Mouse (Mus musculus): ENCODE measurements around the gene Bsg. TPM values are rescaled to one million over a fixed set of nuclear protein-coding genes. Genes with fewer than 3 reads are reported as not detected.
"Not testable (repeated sequence)": the region's sequence is repeated elsewhere in the genome, so short reads cannot be mapped to it uniquely, and the experiment has no call there.

Bsg gene
- polyA plus RNA-seq, 1 experiment from 2014 or later, result 686 TPM

DNA sequence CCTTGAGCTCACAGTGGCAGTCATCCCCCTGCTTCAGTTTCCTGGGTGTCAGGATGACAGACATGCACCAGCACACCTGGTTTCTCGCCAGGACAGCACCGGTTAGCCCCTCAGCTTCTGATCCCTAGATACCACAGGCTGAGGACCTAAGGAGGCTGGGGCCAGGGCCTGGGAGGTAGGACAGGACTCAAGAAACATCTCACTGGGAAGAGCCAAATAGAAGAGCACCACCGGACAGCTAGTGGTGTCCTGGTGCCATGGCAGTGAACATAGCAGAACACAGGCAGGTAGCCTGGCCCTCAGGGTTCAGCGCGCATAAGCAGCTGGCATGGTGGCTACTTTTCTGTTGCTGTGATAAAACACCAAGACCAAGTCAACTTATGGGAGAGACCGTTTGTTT, 5.8 kb upstream of the Bsg start:
- H3K4me1 ChIP-seq (replicated peaks), result peaks cover 27% of the 10 kb centered on the region
- no peaks in the 10 kb centered on the region for H3K27me3 ChIP-seq (ENCODE audit: insufficient read depth, poor library complexity, severe bottlenecking)
- H3K4me3 ChIP-seq, result no peak overlapping the region
- no peak for DNase-seq (ENCODE audit: low spot score)
- 96% methylated on average over 6 of the region's 6 CpGs for WGBS
- no peaks in the 10 kb centered on the region for H3K36me3 ChIP-seq
- H3K27ac ChIP-seq, result no peak overlapping the region
- H3K9me3 ChIP-seq, result no peaks in the 10 kb centered on the region

DNA sequence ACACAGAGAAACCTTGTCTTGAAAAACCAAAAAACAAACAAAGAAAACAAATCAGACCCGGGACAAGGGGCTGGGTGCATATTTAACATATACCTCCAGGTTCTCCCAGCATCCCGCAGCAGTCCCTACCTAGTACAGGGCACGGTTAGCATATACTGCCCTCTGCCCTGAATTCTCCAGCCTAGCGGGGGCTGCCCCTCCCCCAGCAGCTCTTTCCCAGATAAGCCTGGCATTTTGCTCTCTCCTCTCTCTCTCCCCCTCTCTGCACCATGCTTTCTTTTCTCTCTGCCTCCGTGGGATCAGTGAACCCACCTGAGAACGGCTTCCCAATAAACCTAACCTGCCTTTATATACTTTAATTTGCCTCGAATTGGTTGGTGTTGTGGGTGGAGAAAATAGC, 3.6 kb upstream of the Bsg start:
- H3K4me1 ChIP-seq (replicated peaks), result peaks cover 36% of the 10 kb centered on the region
- peak overlapping the region; percentile 66 for H3K27ac ChIP-seq

DNA sequence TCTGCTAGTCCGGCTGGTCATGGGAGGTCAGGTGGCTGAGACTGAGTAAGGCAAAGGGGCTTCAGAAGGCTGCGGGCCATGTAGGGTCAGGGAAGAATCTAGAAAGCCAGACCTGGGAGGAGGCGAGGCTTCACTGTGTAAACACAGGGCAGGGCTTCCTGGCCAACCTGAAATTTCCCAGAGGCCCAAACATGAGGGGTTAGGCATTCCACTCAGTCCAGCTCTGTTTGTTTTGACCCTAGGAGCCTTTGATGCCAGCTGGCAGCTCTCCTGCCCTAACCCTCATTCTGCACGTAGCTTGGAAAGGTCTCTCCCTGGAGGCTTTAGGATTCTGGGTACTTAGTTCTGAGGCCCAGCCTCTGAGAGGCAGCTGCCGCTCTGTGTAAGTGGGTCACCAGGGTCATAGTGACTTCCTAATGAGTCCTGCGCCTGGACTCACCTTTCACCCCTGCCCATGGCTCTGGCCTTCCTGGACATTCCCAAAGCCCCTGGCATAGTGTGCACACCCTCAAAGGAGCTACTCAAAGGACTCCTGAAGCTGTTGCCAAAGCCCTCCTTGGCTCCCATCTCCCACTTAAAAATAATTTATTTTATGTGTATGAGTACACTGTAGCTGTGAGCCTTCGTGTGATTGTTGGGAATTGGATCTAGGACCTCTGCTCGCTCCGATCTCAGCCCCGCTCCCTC, 2.7 kb upstream of the Bsg start:
- Histone ChIP-seq H3K9me3 (no peaks in the 10 kb centered on the region), H3K4me1 (replicated peaks) (peaks cover 39% of the 10 kb centered on the region), H3K4me3 (no peak overlapping the region), H3K36me3 (peaks cover 9% of the 10 kb centered on the region), H3K27ac (peak overlapping the region; percentile 66), H3K27me3 (ENCODE audit: insufficient read depth, poor library complexity, severe bottlenecking) (no peaks in the 10 kb centered on the region)
- peak; percentile 47 for DNase-seq (ENCODE audit: low spot score)
- 55% methylated on average over 10 of the region's 10 CpGs for WGBS

More for the DNA sequence above, 3.6 kb upstream of the Bsg start:
- Histone ChIP-seq H3K27me3 (ENCODE audit: insufficient read depth, poor library complexity, severe bottlenecking) (no peaks in the 10 kb centered on the region), H3K9me3 (no peaks in the 10 kb centered on the region), H3K4me3 (no peak overlapping the region), H3K36me3 (no peaks in the 10 kb centered on the region)
- no peak for DNase-seq (ENCODE audit: low spot score)
- WGBS, result 48% methylated on average over 7 of the region's 7 CpGs

DNA sequence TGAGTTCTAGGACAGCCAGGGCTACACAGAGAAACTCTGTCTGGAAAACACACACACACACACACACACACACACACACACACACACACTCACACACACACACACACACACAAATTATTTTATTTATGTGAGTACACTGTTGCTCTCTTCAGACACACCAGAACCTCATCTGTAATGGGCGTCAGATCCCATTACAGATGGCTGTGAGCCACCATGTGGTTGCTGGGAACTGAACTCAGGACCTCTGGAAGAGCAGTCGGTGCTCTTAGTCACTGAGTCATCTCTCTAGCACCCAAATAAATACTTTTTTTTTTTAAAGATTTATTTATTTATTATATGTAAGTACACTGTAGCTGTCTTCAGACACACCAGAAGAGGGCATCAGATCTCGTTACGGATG, 1.3 kb upstream of the Bsg start:
- H3K4me3 ChIP-seq; H3K27me3 ChIP-seq (ENCODE audit: insufficient read depth, poor library complexity, severe bottlenecking); H3K9me3 ChIP-seq; H3K27ac ChIP-seq; DNase-seq (ENCODE audit: low spot score): not testable (repeated sequence)
- Histone ChIP-seq H3K4me1 (replicated peaks) (peaks cover 52% of the 10 kb centered on the region), H3K36me3 (peaks cover 22% of the 10 kb centered on the region)
- WGBS, result 86% methylated on average over 4 of the region's 4 CpGs

DNA sequence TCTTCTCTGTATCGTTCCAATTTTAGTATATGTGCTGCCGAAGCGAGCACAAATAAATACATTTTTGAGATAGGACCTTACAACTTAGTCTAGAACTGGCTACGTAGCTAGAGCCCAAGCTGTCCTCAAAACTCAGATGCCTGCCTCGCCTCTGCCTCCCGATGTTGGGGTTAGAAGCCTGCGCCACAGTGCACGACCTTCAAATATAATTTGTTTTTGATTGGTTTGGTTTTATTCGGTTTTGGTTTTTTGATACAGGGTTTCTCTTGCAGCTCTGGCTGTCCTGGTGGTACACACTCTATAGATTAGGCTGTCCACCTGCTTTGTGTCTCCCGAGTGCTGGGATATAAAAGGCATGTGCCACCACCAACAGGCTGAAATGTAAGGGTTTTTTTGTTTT, 750 bp upstream of the Bsg start:
- WGBS, result 77% methylated on average over 10 of the region's 10 CpGs
- peak overlapping the region; percentile 97 for H3K27ac ChIP-seq
- no peak for DNase-seq (ENCODE audit: low spot score)
- H3K36me3 ChIP-seq, result peaks cover 28% of the 10 kb centered on the region
- peaks cover 54% of the 10 kb centered on the region for H3K4me1 ChIP-seq (replicated peaks)
- H3K4me3 ChIP-seq, result peak overlapping the region; percentile 87
- H3K27me3 ChIP-seq (ENCODE audit: insufficient read depth, poor library complexity, severe bottlenecking), result no peaks in the 10 kb centered on the region
- no peaks in the 10 kb centered on the region for H3K9me3 ChIP-seq

DNA sequence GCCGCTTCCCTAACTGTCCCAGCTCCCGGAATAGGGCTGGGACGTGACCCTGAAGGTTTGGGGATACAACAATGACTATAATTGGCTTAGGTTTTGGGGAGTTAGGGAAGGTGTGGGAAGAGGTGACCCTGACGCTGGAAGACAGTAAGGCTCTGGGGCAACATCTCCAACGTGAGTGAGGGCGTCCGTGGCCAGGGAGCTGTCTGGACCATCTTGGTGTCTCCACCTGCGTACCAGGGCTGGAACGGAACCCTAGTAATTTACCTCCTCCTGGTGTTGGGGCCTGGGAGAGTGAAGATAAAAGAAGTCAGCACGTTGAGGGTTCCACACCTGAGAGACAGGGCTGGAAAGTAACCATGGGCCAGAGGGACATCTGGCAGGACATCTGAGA, 674 bp downstream of the Bsg start:
- H3K4me3 ChIP-seq, result peak overlapping the region; percentile 87
- H3K27me3 ChIP-seq (ENCODE audit: insufficient read depth, poor library complexity, severe bottlenecking), result no peaks in the 10 kb centered on the region
- 8% methylated on average over 10 of the region's 10 CpGs for WGBS
- no peak for DNase-seq (ENCODE audit: low spot score)
- peak overlapping the region; percentile 97 for H3K27ac ChIP-seq
- peaks cover 42% of the 10 kb centered on the region for H3K36me3 ChIP-seq
- peaks cover 59% of the 10 kb centered on the region for H3K4me1 ChIP-seq (replicated peaks)
- H3K9me3 ChIP-seq, result no peaks in the 10 kb centered on the region

DNA sequence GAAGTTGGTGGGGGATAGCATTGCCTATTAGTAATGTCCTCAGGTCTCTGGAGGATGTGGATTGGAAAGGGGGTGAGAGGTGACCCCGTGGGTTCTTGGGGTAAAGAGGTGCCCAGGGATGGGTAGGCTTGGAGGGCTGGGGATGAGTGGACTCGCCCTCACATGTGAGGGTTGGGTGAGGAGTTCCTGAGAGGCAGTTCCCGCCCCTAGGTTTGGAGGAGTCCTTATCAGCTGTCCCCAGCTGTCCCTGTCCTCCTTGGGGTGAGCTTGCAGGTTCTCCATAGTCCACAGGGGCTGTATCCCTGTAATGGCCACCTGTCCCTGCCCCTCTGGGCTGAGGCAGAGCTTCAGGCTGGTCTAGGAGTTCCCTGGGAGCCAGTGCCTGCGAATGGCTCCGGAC, 1.7 kb downstream of the Bsg start:
- no peaks in the 10 kb centered on the region for H3K9me3 ChIP-seq
- H3K27ac ChIP-seq, result peak overlapping the region; percentile 97
- peaks cover 55% of the 10 kb centered on the region for H3K4me1 ChIP-seq (replicated peaks)
- 83% methylated on average over 5 of the region's 5 CpGs for WGBS
- peaks cover 52% of the 10 kb centered on the region for H3K36me3 ChIP-seq
- no peak for DNase-seq (ENCODE audit: low spot score)
- H3K27me3 ChIP-seq (ENCODE audit: insufficient read depth, poor library complexity, severe bottlenecking), result no peaks in the 10 kb centered on the region
- H3K4me3 ChIP-seq, result peak overlapping the region; percentile 87

DNA sequence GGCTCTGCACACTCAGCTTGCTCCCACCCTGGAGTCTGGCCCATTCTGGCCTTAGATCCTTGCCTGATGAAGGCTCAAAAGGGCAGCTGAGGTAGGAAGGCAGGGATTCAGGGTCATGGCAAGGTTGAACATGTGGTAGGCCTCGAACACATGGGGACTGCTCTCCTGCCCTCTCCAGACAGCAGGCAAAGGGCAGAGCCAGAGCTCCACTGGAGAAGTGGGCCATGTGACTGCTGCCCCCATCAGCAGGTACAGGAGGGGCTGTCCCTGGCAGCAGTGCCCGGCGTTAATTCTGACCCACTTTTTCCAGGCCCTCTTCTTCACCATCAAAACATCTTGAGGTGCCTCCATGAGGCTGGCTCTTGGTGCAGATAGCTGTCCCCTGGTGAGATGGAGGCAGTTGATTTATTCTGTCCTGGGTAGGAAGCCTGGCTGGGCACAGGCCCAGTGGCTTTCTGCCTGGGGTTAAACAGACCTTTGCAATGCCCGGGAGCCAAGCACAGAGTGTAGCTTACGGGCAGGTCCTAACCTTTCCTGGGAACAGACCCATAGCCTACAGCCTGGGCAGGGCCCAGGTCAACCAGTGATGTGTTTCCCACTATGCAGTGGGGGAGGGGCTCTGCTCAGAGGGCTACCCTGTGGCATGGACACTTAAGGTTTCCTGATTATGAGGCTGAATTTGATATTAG, 2.3 kb downstream of the Bsg start:
- WGBS, result 82% methylated on average over 5 of the region's 5 CpGs
- peaks cover 49% of the 10 kb centered on the region for H3K4me1 ChIP-seq (replicated peaks)
- no peaks in the 10 kb centered on the region for H3K9me3 ChIP-seq
- peak overlapping the region; percentile 97 for H3K27ac ChIP-seq
- H3K4me3 ChIP-seq, result peak overlapping the region; percentile 87
- H3K27me3 ChIP-seq (ENCODE audit: insufficient read depth, poor library complexity, severe bottlenecking), result no peaks in the 10 kb centered on the region
- peaks cover 58% of the 10 kb centered on the region for H3K36me3 ChIP-seq
- DNase-seq (ENCODE audit: low spot score), result no peak

DNA sequence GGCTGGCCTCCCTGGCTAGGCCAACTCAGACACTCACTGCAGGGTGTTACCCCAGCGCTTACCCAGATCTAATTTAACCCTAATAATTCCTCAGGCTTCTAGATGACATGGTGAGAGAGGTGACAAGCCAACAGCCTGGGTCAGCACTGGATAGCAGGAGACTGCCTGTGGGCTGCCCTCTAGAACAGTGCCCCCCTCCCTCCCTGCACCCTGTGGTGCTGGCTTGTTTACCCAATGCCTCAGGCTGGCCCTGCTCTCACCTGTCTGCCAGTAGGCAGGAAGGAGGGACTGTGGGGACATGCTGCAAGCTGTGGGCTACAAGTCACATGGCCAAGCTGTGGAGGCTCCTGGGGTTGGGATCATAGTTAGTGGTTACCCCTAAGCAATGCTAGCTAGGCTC, 2.9 kb downstream of the Bsg start:
- WGBS, result 81% methylated on average over 1 of the region's 1 CpGs
- Histone ChIP-seq H3K27ac (no peak overlapping the region), H3K36me3 (peaks cover 64% of the 10 kb centered on the region), H3K4me1 (replicated peaks) (peaks cover 45% of the 10 kb centered on the region), H3K9me3 (no peaks in the 10 kb centered on the region), H3K4me3 (peak overlapping the region; percentile 87), H3K27me3 (ENCODE audit: insufficient read depth, poor library complexity, severe bottlenecking) (no peaks in the 10 kb centered on the region)
- DNase-seq (ENCODE audit: low spot score), result no peak

DNA sequence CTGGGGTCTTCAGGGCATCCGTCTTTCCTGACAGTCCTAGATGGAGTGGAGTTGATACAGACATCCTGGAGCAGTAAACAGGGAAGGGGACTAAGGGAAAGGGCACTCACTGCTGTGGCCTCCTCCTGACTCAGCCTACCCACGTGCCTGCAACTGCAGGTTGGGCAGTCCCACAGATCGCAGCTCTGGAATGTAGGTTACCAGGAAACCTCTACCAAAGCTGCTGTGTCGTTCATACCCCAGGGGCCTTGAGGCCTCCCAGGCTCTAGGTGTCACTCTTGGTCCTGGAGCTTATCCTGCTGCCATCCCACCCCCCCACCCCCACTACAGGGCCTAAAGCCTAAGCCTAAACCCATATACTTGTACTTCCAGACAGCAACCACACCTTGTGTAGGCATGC, 3.5 kb downstream of the Bsg start:
- H3K4me1 ChIP-seq (replicated peaks), result peaks cover 46% of the 10 kb centered on the region
- no peaks in the 10 kb centered on the region for H3K9me3 ChIP-seq
- DNase-seq (ENCODE audit: low spot score), result no peak
- H3K36me3 ChIP-seq, result peaks cover 69% of the 10 kb centered on the region
- WGBS, result 76% methylated on average over 4 of the region's 4 CpGs
- no peaks in the 10 kb centered on the region for H3K27me3 ChIP-seq (ENCODE audit: insufficient read depth, poor library complexity, severe bottlenecking)
- peak overlapping the region; percentile 87; the same call in 1 of the 2 replicates for H3K4me3 ChIP-seq
- no peak overlapping the region for H3K27ac ChIP-seq

DNA sequence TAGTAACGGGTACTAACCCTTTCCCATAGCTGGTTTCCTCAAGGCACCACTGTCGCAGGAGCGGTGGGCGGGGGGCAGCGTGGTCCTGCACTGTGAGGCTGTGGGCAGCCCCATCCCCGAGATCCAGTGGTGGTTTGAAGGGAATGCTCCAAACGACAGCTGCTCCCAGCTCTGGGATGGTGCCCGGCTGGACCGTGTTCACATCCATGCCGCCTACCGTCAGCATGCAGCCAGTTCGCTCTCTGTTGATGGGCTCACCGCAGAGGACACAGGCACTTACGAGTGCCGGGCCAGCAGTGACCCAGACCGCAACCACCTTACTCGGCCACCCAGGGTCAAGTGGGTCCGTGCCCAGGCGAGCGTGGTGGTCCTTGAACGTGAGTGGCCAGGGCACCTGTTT, 4.4 kb downstream of the Bsg start:
- Histone ChIP-seq H3K36me3 (peaks cover 69% of the 10 kb centered on the region), H3K27ac (no peak overlapping the region), H3K27me3 (ENCODE audit: insufficient read depth, poor library complexity, severe bottlenecking) (no peaks in the 10 kb centered on the region), H3K4me1 (replicated peaks) (peaks cover 49% of the 10 kb centered on the region), H3K4me3 (peak overlapping the region; percentile 14; the same call in 1 of the 2 replicates), H3K9me3 (no peaks in the 10 kb centered on the region)
- WGBS, result 92% methylated on average over 21 of the region's 21 CpGs
- DNase-seq (ENCODE audit: low spot score), result no peak

DNA sequence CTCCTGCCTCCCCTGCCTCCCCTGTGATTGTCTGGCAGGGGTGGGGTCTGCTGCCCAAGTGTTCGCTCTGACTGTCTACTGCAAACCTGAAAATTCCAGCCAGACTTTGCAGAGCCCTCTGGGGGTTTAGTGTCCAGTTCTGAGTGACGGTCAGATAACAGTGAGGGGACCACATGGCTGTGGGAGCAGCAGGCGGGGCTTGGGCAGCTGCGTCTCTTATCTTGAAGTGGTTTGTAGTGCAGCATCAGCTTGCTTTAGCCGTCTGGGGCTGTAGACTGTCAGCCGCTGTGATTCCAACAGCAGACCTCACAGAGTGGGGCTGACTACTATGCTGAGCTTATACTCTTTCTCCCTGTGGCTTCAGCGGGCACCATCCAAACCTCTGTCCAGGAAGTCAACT, 5.0 kb downstream of the Bsg start:
- peaks cover 69% of the 10 kb centered on the region for H3K36me3 ChIP-seq

DNA sequence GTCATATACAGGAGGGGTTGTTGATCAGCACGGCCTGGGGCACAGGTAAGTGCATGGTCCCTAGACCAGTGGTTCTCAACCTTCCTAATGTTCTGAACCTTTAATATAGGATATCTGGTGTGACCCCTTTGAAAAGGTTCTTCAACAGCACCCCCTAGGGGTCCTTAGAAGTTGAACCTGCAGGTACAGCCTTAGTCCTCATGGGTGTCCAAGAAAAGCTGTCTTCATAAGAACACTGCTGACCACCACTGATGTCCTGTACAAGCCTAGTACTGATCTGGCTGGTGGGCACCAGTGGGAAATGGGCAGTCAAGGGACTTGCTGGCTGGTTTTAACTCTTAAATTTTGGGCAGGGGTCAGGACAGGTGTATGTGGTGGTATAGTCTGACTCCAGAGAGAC, 7.7 kb downstream of the Bsg start:
- Histone ChIP-seq H3K9me3 (no peaks in the 10 kb centered on the region), H3K4me3 (no peak overlapping the region), H3K27ac (no peak overlapping the region), H3K4me1 (replicated peaks) (peaks cover 30% of the 10 kb centered on the region), H3K36me3 (peaks cover 56% of the 10 kb centered on the region), H3K27me3 (ENCODE audit: insufficient read depth, poor library complexity, severe bottlenecking) (peaks cover 32% of the 10 kb centered on the region)
- DNase-seq (ENCODE audit: low spot score), result no peak
- 95% methylated on average over 1 of the region's 1 CpGs for WGBS

More for the DNA sequence above, 5.0 kb downstream of the Bsg start:
- 78% methylated on average over 7 of the region's 7 CpGs for WGBS
- Histone ChIP-seq H3K4me3 (peak overlapping the region; percentile 14; the same call in 1 of the 2 replicates), H3K27me3 (ENCODE audit: insufficient read depth, poor library complexity, severe bottlenecking) (peaks cover 5% of the 10 kb centered on the region; the same call in 1 of the 2 replicates), H3K27ac (0 out of 2 replicates have a peak overlapping the region, but pooled peaks have one; percentile 16), H3K9me3 (no peaks in the 10 kb centered on the region), H3K4me1 (replicated peaks) (peaks cover 43% of the 10 kb centered on the region)
- DNase-seq (ENCODE audit: low spot score), result no peak

Data from hindbrain, embryonic 10.5 days (tissue).